Mouse (Mus musculus): ENCODE data around the gene Prkg1. TPM values are rescaled to one million over a fixed set of nuclear protein-coding genes. Genes with fewer than 3 reads are reported as not detected.
A peak's percentile ranks its signal among the peaks of the same experiment; 100 is the strongest.

Gene Prkg1
- 10 to 100 TPM; 16.1 to 19.0 TPM for total RNA-seq (2021)

DNA sequence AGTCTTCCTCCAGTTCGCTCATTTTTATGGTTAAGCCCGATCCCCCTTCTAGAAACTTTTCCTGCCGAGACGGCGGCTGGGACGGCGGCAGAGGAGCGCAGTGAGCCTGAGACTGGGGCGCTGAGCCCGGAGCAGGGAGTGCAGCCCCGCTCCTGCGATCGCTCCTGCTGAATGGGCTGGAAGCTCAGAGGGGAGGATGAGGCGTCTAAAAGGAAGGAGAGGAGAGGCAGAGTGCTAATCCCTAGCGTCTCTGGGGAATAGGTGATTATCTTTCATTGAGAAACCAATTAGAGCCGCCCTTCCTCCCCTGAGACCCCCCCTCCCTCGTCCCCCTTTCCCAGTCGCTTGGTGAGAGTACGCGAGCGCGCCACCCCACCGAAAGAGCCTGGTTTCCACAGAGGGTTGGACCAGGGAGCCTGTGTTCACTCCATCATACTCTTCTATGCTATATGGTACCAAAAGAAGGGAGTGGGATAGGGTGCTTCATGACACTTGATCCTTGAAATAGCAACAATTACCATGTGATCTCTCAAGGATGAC, at the start of gene Prkg1:
Prkg1 (minus strand) TSS at position 233 of the 540 bp plus-strand sequence.
- intact Hi-C loops (cut with DNase I): no loop called here
- peak in 1 of 2 experiments; percentile 14 for DNase-seq (ENCODE audit: low spot score in 2 of 2)

DNA sequence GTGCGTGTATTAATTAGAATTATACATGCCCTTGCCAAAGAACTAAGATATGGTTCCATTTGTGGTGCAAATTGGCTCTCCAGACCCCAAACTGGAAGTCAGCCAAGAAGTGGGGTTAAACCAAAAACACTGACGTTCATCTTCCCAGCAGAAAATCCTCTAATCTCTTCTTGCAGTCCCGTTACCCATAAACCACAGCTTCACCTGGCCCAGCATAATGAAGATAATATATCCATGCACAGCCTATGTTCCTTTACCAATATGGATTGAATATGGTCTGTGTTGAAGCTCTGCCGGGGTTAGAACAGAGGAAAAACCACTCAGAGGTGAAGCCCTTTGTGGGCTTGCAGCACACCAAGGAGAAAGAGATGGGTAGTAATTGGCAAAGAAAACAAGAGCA, 48.3 kb upstream of the Prkg1 start:
- intact Hi-C loops (cut with DNase I): no loop called here
- DNase-seq (ENCODE audit: low spot score in 2 of 2): no peak

DNA sequence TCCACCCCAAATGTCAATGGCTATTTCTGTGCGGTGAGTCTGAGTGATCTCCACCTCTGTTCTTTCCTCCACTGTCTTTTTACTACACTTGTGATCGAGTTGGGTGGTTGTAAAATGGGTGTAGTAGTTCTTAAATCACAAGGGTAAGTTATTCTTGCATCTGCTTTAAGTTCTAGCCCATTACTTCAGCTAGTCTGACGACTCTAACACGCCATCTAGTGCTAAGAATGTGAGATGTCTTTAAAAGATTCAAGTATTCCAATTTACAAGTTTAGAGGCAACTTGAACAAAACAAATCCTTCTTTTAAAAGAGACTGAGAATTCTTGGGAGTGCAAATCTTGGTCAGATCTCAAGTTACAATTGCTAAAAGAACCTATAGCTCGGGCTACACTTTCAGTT, 46.5 kb upstream of the Prkg1 start:
- DNase-seq (ENCODE audit: low spot score in 2 of 2): peak in 1 of 2 experiments; percentile 12
- intact Hi-C loops (cut with DNase I): no loop called here

DNA sequence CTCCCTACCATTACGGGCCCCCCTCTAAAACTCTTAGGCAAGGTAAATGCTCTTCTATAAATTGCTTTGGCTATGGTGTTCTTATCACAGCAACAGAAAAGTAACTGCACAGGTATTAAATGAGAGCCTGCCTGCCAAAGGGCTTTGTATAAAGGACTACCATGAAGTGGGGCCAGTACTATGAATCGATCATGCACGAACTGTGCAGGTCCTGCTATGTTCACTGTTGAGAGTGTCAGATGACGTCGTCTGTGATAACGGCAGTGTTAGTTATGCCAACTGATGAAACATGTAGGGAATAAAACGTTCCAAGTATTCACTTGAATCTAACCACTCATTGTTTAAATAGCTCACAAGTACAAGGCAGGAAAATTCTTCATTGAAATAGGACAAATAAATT, 40.6 kb upstream of the Prkg1 start:
- DNase-seq (ENCODE audit: low spot score in 2 of 2): no peak

DNA sequence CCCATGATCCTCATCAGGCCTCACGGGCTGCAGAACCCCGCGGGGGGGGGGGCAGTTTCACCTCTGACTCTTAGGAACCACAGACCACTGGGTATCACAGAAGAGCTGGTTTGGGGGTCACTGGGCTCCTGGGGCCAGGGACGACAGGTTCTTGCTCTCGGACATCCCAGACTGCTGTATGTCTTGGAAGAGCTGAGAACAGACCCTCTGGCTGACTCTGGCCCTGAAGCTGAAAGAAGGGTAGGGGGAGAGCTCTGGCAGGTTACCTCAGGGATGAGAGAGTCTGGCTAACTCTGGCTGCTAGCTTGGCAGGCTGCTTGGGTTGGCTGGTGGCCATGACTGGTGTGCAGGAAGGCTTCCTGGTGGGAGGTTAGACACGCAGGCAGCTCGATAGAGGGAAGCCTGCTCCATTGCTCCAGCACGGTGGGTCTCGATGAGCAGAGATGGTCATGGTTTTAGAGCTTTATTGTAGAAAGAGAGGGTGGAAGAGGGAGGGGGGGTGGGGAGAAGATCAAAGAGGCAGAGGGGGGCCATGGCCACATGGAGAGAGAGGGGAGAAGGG, 30.7 kb upstream of the Prkg1 start:
- peak in 1 of 2 experiments; percentile 20 for DNase-seq (ENCODE audit: low spot score in 2 of 2)
- intact Hi-C loops (cut with DNase I): no loop called here

More for the DNA sequence above, 40.6 kb upstream of the Prkg1 start:
- intact Hi-C loops (cut with DNase I): no loop called here

DNA sequence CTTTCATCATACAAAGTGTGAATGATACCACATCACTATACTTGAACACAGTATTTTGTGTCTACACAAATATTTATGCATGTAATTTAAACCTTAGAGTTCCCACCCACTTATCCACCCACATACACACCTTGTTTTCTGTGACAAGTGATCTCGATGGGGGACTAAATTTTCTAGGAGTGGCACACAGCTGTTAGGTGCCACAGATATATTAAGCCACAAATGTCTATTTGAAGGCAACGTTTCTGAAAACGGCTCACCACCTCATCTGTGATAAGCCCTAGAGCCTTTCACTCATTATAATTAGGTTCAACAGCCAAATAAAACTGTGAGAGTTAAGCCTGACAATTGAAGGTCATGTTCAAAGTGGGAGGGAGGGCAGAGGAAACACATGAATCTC, 26.9 kb upstream of the Prkg1 start:
- intact Hi-C loops (cut with DNase I): no loop called here
- no peak for DNase-seq (ENCODE audit: low spot score in 2 of 2)

DNA sequence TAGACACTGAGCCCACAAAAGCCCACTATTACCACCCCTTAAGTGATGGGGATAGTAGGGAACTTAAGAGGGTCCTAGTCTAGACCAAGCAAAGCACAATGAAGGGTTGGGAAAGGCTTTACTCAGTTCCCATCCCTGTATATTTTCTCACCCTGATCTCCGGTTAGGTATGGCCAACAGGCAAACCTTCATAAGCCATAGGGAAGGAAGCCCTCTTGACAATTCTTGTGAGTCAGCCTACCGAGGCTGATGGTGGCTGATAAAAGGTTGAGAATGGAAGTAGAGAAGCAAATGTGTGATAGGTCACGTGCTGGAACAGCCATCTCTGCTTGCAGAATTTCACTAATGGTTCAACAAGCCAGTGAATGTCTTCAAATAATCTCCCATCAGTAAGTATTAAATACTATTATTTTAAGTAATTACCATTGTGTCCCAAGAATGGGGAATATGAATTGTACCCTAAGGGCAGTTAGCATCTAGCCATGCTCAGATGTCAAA, 16.7 kb upstream of the Prkg1 start:
- intact Hi-C loops (cut with DNase I): no loop called here
- DNase-seq (ENCODE audit: low spot score in 2 of 2): no peak

DNA sequence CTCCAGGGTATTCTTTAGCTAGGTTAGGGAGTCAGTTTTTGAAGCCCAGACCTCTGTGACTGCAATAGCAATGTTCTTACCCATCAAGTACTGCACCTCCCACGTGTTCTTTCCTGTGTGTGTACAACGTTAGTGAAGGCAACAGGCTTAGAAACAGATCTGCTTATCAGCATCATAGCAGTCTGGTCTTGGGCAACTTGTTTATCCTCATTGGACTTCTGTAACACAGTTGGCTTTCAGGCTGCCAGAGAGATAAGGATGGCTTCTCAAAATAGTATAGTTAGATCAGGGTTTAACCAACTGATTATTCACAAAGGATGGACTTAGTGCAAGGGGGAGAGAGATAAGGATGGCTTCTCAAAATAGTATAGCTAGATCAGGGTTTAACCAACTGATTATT, 16.2 kb upstream of the Prkg1 start:
- no peak for DNase-seq (ENCODE audit: low spot score in 2 of 2)
- intact Hi-C loops (cut with DNase I): no loop called here

DNA sequence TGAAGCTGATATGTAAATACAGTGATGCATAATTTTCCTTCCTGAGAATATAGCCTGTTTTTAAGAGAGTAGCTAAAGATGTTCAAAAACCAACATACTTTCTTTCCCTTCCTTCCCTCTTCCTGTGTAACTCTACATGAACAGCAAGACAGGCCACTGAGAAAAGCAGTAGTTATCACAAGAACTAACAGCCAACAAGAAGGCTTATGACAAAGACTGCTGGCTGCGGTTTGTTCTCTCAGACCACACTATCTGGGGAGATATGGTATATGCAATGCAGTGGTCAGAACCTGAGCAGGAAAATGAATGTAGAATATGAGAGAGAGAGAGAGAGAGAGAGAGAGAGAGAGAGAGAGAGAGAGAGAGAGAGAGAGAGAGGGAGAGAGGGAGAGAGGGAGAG, 15.4 kb upstream of the Prkg1 start:
- no peak for DNase-seq (ENCODE audit: low spot score in 2 of 2)
- intact Hi-C loops (cut with DNase I): no loop called here

DNA sequence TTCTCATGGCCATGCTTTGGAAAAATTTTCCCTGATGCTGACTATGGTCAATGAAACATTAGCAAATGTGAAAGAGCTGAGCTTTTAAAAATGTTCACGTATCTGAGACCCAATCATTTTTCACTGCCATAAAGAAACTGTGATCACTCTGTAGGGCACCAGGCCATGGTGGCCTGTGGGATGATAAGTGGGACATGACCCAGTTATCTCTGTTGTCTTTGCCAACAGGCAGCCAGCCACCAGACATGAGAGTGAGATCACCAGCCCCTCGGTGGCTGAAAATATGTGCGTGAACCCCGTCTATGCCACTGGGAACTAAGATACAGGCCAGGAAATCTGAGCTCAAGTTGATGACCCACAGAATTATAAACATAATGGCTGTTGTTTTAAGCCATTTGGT, 14.2 kb upstream of the Prkg1 start:
- no peak for DNase-seq (ENCODE audit: low spot score in 2 of 2)
- intact Hi-C loops (cut with DNase I): no loop called here

DNA sequence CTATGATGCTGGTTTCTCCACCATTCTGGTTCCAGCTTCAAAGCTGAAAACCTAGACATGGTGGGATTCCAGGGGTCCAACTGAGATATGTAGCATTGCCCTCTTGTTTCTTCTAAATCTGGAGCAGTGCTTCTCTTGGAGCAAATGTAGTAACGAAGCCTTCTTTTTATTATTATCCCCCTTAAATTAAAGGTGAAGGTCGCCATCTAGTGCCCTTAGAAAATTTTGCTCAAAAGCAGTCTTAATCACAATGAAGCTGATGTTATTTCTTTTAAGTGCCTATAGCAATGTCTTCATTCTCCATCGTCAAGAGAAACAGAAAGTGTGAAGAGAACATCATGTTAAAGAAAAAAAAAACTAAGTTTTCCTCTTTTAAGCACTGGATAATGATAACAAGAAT, 2.2 kb upstream of the Prkg1 start:
- intact Hi-C loops (cut with DNase I): no loop called here
- no peak for DNase-seq (ENCODE audit: low spot score in 2 of 2)

DNA sequence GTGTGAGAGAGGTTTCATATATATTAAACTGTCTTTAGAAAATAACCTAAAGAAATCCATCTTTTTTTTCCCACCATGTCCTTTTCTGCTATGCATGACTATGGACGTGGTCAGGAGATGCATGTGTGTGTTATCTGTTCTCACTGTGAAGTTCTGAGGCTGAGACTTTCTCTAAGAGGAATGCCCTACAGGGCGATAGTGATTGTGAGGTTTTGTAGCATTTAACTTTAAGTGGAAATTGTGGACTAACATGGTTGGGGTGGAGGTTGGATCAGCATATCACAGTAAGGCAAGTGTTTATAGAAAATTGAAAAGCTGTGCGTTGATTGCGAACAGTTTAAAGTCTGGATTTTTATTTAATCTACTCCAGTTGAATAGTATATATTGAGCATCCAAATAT, 618 bp upstream of the Prkg1 start:
- intact Hi-C loops (cut with DNase I): no loop called here
- DNase-seq (ENCODE audit: low spot score in 2 of 2): no peak

DNA sequence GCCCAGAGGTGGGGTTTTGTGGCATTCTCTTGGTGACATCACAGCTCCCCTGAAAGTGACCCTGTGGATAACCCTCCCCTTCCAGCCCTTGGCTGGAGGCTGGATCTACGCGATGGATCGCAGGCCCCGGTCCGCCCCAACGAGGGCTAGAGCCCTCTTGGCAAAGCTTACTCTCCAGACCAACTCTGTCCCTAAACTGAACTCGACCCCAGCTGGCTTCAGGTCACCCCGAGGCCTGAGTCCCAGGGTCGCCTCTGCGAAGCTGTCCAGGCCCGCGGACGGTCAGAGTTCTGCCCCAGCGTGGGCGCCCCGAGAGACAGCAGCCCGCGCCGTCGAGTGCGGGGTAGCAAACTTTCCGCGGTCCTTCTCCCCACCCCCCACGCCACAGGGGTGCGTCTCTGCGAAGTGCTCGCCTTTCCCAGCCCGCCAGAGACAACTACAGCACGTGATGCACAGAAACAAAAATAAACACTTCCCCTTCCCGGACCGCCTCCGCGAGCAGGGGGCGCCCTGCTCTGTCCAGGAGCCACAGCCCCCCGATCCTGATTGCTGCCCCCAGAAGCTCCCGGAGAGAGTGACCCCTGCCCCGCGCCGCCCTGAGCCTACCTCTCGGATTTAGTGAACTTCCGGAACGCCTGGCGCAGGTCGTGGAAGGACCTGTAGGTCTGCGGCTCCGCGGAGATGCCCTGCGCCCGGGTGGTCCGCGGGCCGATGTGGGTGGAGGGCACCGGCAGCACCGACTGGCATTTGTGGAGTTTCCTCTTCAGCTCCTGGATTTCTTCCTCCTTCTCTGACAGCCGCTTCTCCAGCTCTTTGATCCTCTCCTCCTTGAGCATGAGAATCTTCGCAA, 657 bp downstream of the Prkg1 start:
- no peak for DNase-seq (ENCODE audit: low spot score in 2 of 2)
- intact Hi-C loops (cut with DNase I): no loop called here

DNA sequence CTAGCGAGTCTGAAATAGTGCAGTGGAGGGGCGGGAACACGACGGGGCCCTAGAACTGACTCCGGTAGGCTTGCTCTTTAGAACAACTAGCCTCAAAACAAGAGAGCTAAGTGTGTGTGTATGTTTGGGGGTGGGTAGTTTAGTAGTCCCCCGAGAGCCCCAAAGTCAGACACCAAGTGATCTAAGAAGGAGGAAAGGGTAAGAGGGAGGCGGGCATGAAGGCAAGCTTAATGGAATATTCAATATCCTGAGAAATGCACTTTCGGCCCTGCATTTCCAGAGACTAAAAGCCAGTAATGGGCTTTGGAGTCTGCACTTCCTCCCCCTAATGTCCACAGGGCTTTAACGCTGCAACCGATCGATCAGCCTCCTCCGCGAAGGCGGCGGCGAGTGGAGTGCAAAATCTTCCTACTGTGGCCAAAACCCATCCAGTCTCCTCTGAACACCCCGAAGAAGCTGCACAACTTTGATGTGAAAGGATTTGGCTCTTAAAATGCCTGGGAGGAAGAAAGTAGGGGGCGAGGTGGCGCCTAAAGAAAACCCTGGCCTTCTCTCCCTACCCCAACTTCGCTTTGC, 1.5 kb downstream of the Prkg1 start:
- DNase-seq (ENCODE audit: low spot score in 2 of 2): no peak
- intact Hi-C loops (cut with DNase I): no loop called here

DNA sequence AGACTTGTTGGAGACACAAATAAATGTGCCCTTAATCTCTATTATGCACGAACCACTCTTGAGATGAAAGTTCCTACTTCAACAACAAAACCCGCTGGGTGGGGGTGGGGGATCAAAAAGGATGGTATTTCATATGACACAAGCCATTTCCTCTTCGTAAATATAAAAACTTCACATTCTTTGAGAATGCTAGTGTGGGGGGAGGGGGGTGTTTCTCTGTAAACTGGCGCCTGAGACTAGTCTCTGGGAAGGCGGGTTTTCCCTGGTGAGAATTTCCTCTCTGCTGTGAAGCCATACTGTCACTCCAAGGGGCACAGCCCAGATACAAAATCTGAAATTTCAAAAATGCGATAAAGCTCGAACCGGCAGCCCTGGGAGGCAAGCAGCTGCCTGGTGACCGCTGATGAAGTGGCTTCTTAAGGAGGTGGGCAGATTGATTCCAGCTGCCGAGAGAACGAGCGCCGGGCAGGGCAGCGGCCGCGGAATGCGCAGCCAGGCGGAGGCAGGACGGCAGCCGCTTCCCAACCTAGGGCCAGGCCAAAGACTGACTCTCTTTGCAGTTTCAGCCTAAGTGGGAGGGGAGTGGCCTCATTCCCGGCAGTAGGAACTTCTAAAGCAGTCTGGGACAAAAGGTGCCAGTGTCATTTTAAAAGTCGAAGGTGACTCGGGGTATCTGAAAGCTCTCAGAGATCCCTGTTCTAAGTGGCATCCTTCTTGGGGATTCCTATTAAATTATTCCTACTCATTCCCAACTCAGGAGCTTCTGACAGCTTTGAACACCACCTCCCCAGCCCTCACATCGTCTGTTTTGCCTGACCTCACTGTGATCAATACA, 2.2 kb downstream of the Prkg1 start:
- intact Hi-C loops (cut with DNase I): no loop called here
- no peak for DNase-seq (ENCODE audit: low spot score in 2 of 2)

DNA sequence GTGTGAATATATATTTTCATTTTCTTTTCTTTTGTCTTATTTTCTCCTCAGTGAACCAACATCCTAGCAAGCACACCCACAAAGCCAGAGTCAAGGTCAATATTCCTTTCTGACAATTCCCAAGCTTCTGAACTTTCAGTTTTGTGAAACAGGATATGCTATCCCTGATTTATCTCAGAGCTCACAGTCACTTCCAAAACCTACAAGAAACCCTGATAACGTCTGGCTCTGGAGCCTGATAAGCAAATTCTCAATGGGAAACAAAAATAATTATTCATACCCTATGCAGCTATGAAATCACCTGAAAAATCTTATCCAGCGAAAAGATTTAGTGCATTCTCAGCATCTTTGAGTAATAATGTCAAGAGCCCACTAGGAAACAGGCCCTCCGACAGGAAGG, 5.0 kb downstream of the Prkg1 start:
- intact Hi-C loops (cut with DNase I): loop anchor here (5.0 to 10.0 kb wide), 2 partner anchors 207 to 1515 kb away; no protein-coding TSS in a partner anchor

DNA sequence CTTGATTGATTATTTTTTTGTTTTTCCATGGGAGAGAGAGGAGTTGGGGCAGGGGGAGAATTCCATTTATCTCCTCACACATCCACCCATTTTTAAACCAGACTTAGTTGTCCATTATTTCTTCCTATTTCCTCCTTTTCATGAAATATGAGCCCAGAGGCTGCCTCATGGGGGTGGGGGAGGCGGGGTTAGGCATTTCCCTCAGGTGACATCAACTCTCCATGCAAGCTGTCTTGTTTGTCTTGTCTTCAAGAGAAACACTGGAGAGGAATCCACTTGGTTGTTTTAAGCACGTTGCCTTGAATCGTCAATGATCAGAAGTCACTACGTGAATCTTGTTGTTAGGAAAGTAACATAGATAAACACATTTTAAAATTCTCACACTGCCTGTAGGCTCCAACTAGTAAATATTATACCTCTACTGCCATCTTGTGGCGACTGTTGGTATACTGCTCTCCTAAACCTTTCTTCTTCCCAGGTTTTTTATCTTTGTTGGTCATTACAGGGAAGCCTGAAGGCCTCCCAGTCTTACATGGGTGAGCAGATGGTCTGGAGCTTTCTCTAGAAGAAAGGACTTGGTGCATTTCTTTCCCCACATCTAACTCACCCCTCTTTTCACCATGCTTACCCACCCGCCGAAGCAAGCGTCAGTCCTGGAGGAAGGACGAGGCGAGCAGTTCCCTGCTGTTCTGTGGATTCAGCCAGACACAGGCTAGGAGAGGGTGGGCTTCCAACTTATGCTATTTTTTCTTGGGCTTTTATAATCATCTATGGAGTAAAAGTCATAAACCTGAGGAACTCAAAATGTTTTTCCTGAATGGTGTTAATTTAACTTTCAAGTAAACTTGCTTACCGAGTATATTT, 8.7 kb downstream of the Prkg1 start:
- peak; percentile 66 to 70 for DNase-seq (ENCODE audit: low spot score in 2 of 2)
- intact Hi-C loops (cut with DNase I): loop anchor here (5.0 to 10.0 kb wide), 2 partner anchors 211 to 1511 kb away; no protein-coding TSS in a partner anchor

More for the DNA sequence above, 5.0 kb downstream of the Prkg1 start:
- no peak for DNase-seq (ENCODE audit: low spot score in 2 of 2)

DNA sequence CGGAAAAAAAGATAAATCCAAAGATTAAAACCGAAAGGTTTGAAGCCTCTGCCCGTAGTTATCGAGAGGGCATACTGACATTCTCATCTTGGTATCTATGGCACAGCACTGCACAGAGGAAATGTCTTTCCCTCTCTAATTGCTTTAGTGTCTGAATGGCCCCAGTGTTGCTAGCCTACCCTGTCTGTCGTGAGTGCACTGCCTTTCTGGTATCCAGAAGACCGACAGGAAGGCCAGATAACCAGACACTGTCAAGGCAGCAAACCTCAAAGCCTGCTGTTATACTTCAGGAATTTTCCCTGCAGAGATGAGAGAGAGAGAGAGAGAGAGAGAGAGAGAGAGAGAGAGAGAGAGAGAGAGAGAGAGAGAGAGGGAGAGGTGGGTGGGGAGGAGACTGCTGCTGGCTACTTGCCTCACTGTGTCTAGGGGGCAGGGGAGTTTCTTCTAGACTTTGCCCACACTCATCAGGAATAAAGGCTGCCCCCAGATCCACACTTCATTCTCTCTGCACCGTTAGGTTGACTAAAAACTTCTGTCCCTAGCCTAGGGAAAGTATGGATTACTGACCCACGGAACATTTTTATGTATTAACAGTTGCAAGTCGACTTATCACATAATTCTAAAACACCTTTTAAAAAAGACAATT, 10.1 kb downstream of the Prkg1 start:
- DNase-seq (ENCODE audit: low spot score in 2 of 2): no peak
- intact Hi-C loops (cut with DNase I): loop anchor here (5.0 to 10.0 kb wide), 3 partner anchors 213 to 1510 kb away; no protein-coding TSS in a partner anchor
